In the genomic region with DNA sequence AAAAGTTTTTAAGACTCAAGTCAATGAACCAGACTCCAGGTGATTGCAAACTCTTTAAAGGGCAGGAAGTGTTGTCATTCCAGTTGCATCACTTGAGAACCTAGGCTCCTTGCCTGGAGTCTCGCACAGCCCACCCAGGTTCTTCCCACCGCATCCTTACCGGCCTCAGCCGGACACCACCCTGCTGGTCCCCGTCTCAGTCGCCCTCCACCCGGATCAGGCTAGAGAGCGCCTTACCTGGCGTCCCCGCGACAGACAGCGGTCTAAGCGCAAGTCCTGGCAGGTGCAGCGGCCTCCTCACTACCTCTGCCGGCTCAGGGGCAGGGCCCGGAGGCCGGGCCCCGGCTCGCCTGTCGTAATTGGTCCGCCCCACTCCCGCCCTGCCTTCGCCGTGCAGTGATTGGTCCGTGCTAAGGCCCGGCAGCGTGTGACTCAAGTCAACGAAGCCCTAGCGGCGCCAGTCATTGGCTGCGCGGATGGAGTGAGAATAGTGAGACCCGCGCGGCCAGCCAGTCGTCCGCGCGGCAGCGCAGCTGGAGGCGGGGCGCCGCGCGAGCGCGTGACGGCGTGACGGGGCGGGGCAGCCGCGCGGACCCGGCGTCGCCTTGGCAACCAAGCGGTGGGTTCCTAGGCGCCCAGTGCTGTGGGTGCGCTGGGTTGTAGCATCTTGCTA, we compare ENCODE assay signal across 8 mouse cellular contexts. TPM values are rescaled to one million over a fixed set of nuclear protein-coding genes. Genes with fewer than 3 reads are reported as not detected.
DNase-seq lines count a peak whose midpoint lies in the region; ATAC-seq and TF ChIP-seq lines count a peak whose summit lies in the region.

A gene (minus strand): TSS at position 522 of the 673 bp plus-strand sequence.

- H3K27me3 ChIP-seq in embryonic facial prominence, embryonic 14.5 days (replicated peaks; ENCODE audit: control insufficient read depth, insufficient read depth, low read length) = no peaks in the 10 kb centered on the region
- no peaks in the 10 kb centered on the region for H3K27me3 ChIP-seq in limb, embryonic 14.5 days (ENCODE audit: control insufficient read depth, insufficient read depth, low read length)
- no peaks in the 10 kb centered on the region for H3K27me3 ChIP-seq in midbrain, postnatal 0 days (ENCODE audit: insufficient read depth, low read length)

- ATAC-seq in embryonic facial prominence, embryonic 14.5 days (ENCODE audit: low read depth) = peak; percentile 100
- ATAC-seq in limb, embryonic 14.5 days (ENCODE audit: low FRiP score, low read depth) = peak; percentile 100
- ATAC-seq in midbrain, postnatal 0 days (ENCODE audit: low FRiP score) = peak; percentile 100

- peak within 1 kb of the TSS; percentile 74 for H3K4me3 ChIP-seq in embryonic facial prominence, embryonic 14.5 days (ENCODE audit: low read depth, low read length)
- H3K4me3 ChIP-seq in limb, embryonic 14.5 days (replicated peaks; ENCODE audit: low read length) = peak within 1 kb of the TSS; percentile 72
- H3K4me3 ChIP-seq in midbrain, postnatal 0 days (ENCODE audit: low read depth, low read length) = peak within 1 kb of the TSS; percentile 81

- under 1% methylated on average over 40 of the region's 60 CpGs for WGBS in embryonic facial prominence, embryonic 14.5 days
- WGBS in limb, embryonic 14.5 days = 3% methylated on average over 56 of the region's 60 CpGs
- under 1% methylated on average over 57 of the region's 60 CpGs for WGBS in midbrain, postnatal 0 days

- TF ChIP-seq POLR2A in limb, embryonic 14.5 days (IDR thresholded peaks at IDR 0.05; ENCODE audit: borderline replicate concordance, extremely low read depth, insufficient read depth, insufficient read length) = 0 out of 2 replicates have a peak, but pooled peaks have one; percentile 51

- no peaks in the 10 kb centered on the region for H3K9me3 ChIP-seq in embryonic facial prominence, embryonic 14.5 days (ENCODE audit: control insufficient read depth, low read length)
- no peaks in the 10 kb centered on the region for H3K9me3 ChIP-seq in limb, embryonic 14.5 days (ENCODE audit: control insufficient read depth, low read length)
- H3K9me3 ChIP-seq in midbrain, postnatal 0 days (ENCODE audit: low read length) = no peaks in the 10 kb centered on the region

- peak within 1 kb of the TSS; percentile 69 for H3K4me2 ChIP-seq in embryonic facial prominence, embryonic 14.5 days (ENCODE audit: low read depth, low read length)
- peak within 1 kb of the TSS; percentile 59 for H3K4me2 ChIP-seq in limb, embryonic 14.5 days (replicated peaks; ENCODE audit: low read depth, low read length, severe bottlenecking)
- peak within 1 kb of the TSS; percentile 71 for H3K4me2 ChIP-seq in midbrain, postnatal 0 days (ENCODE audit: low read depth, low read length, poor library complexity, severe bottlenecking)

- peak within 1 kb of the TSS; percentile 72 for H3K9ac ChIP-seq in embryonic facial prominence, embryonic 14.5 days (ENCODE audit: low read depth, low read length)
- peak within 1 kb of the TSS; percentile 52 for H3K9ac ChIP-seq in limb, embryonic 14.5 days (ENCODE audit: low read depth, low read length, severe bottlenecking)
- peak within 1 kb of the TSS; percentile 66 for H3K9ac ChIP-seq in midbrain, postnatal 0 days (replicated peaks; ENCODE audit: low read length, poor library complexity, severe bottlenecking)

- H3K36me3 ChIP-seq in embryonic facial prominence, embryonic 14.5 days (ENCODE audit: control insufficient read depth, insufficient read depth, low read length) = peaks cover 18% of the 10 kb centered on the region
- H3K36me3 ChIP-seq in limb, embryonic 14.5 days (ENCODE audit: control insufficient read depth, insufficient read depth, low read length) = peaks cover 17% of the 10 kb centered on the region
- H3K36me3 ChIP-seq in midbrain, postnatal 0 days (ENCODE audit: insufficient read depth, low read length) = peaks cover 7% of the 10 kb centered on the region; the same call in 1 of the 2 replicates

- peak; percentile 99 for DNase-seq in 3T3-L1 (ENCODE audit: low read depth, low spot score)
- DNase-seq in adrenal gland, postnatal 4 days (ENCODE audit: low spot score in 2 of 2) = peak; percentile 82 to 94
- DNase-seq in embryonic facial prominence, embryonic 14.5 days (ENCODE audit: low spot score) = peak; percentile 100
- peak; percentile 96 for DNase-seq in heart, adult 8-10 months (ENCODE audit: low spot score)
- DNase-seq in kidney, adult 9 months = peak; percentile 98
- DNase-seq in limb, embryonic 14.5 days (ENCODE audit: low spot score) = peak; percentile 99
- DNase-seq in midbrain, postnatal 0 days (ENCODE audit: low spot score) = peak; percentile 100
- DNase-seq in spleen, postnatal 14 days (ENCODE audit: low spot score in 2 of 2) = peak; percentile 86 to 89

- H3K4me1 ChIP-seq in embryonic facial prominence, embryonic 14.5 days (ENCODE audit: control insufficient read depth, insufficient read depth, low read length) = no peaks in the 10 kb centered on the region
- peaks cover 6% of the 10 kb centered on the region; the same call in 1 of the 2 replicates for H3K4me1 ChIP-seq in limb, embryonic 14.5 days (ENCODE audit: control insufficient read depth, insufficient read depth, low read length)
- no peaks in the 10 kb centered on the region; the same call in 1 of the 2 replicates for H3K4me1 ChIP-seq in midbrain, postnatal 0 days (ENCODE audit: insufficient read depth, low read length)

- peak within 1 kb of the TSS; percentile 46; the same call in 1 of the 2 replicates for H3K27ac ChIP-seq in embryonic facial prominence, embryonic 14.5 days (replicated peaks; ENCODE audit: low read depth, low read length)
- H3K27ac ChIP-seq in limb, embryonic 14.5 days (replicated peaks; ENCODE audit: low read depth, low read length) = no peak within 1 kb of the TSS
- peak within 1 kb of the TSS; percentile 74 for H3K27ac ChIP-seq in midbrain, postnatal 0 days (ENCODE audit: low read depth, low read length)

- TF ChIP-seq CTCF in midbrain, postnatal 0 days (IDR thresholded peaks at IDR 0.05) = peak; percentile 21; the same call in 1 of the 2 replicates

RNA-seq across cellular contexts. Expression of the gene that starts here (rescaled TPM):
- 10 to 100 TPM; 44.3 to 46.1 TPM for total RNA-seq in adrenal gland, postnatal 4 days (2021)
- 80.8 and 92.2 TPM in 2 replicates for polyA plus RNA-seq in embryonic facial prominence, embryonic 14.5 days (2014; fragmentation: Nextera tagmentation; extraction: Ambion mirVana)
- 1 to 10 TPM; 5.1 to 9.7 (median 7.5) TPM for total RNA-seq in heart, adult 8-10 months (2022)
- 52.9 and 55.6 TPM in 2 replicates for polyA plus RNA-seq in limb, embryonic 14.5 days (2012; rRNA removed)
- polyA plus RNA-seq in limb, embryonic 14.5 days (2014; fragmentation: Nextera tagmentation; extraction: Ambion mirVana) = 79.5 and 99.9 TPM in 2 replicates
- total RNA-seq in midbrain, postnatal 0 days (2014; rRNA removed) = 97.3 and 97.8 TPM in 2 replicates
- 113 and 132 TPM in 2 replicates for polyA plus RNA-seq in midbrain, postnatal 0 days (2015; fragmentation: Nextera tagmentation; extraction: Ambion mirVana)
